ENCODE assay signal across 8 mouse cellular contexts in genomic region chr10:121033826-121034568, GRCm38 (mm10). TPM values are rescaled to one million over a fixed set of nuclear protein-coding genes. Genes with fewer than 3 reads are reported as not detected.
A peak's percentile ranks its signal among the peaks of the same experiment; 100 is the strongest.
DNase-seq lines count a peak whose midpoint lies in the region; ATAC-seq and TF ChIP-seq lines count a peak whose summit lies in the region.

Wif1 (plus strand) TSS chr10:121033960.

- H3K4me3 ChIP-seq in intestine, embryonic 15.5 days (replicated peaks) = peak within 1 kb of the TSS; percentile 50
- peak within 1 kb of the TSS; percentile 59 for H3K4me3 ChIP-seq in limb, embryonic 12.5 days (replicated peaks)
- H3K4me3 ChIP-seq in midbrain, embryonic 13.5 days (replicated peaks) = peak within 1 kb of the TSS; percentile 57
- peak within 1 kb of the TSS; percentile 68 for H3K4me3 ChIP-seq in small intestine, adult 2 months (ENCODE audit: low read depth, low read length)

- no peaks in the 10 kb centered on the region for H3K36me3 ChIP-seq in intestine, embryonic 15.5 days
- no peaks in the 10 kb centered on the region for H3K36me3 ChIP-seq in limb, embryonic 12.5 days
- no peaks in the 10 kb centered on the region for H3K36me3 ChIP-seq in midbrain, embryonic 13.5 days
- H3K36me3 ChIP-seq in small intestine, adult 2 months (ENCODE audit: control insufficient read depth, insufficient read depth, low read length) = no peaks in the 10 kb centered on the region

- DNase-seq in layer of hippocampus, adult 11-12 months (ENCODE audit: low spot score) = peak; percentile 28
- no peak for DNase-seq in layer of hippocampus, adult 9-10 months (ENCODE audit: low spot score)
- DNase-seq in embryo, embryonic 10.5 days (ENCODE audit: low spot score) = peak; percentile 84
- DNase-seq in gastrocnemius, postnatal 36 days = peak; percentile 56 to 59

- peaks cover 10% of the 10 kb centered on the region for H3K4me1 ChIP-seq in intestine, embryonic 15.5 days (replicated peaks)
- H3K4me1 ChIP-seq in limb, embryonic 12.5 days (replicated peaks) = peaks cover 42% of the 10 kb centered on the region
- peaks cover 11% of the 10 kb centered on the region for H3K4me1 ChIP-seq in midbrain, embryonic 13.5 days (replicated peaks)
- peaks cover 6% of the 10 kb centered on the region for H3K4me1 ChIP-seq in small intestine, adult 2 months (ENCODE audit: control insufficient read depth, insufficient read depth, insufficient read length, low read length)

- ATAC-seq in intestine, embryonic 15.5 days = peak; percentile 96
- ATAC-seq in limb, embryonic 12.5 days (ENCODE audit: insufficient number of reproducible peaks, insufficient read depth, low FRiP score, low TSS enrichment, low read depth) = peak; percentile 82
- peak; percentile 96 for ATAC-seq in midbrain, embryonic 13.5 days

- peaks cover 6% of the 10 kb centered on the region; the same call in 1 of the 2 replicates for H3K27me3 ChIP-seq in intestine, embryonic 15.5 days (replicated peaks)
- H3K27me3 ChIP-seq in limb, embryonic 12.5 days = no peaks in the 10 kb centered on the region
- peaks cover 34% of the 10 kb centered on the region for H3K27me3 ChIP-seq in midbrain, embryonic 13.5 days
- peaks cover 11% of the 10 kb centered on the region for H3K27me3 ChIP-seq in small intestine, adult 2 months (ENCODE audit: control insufficient read depth, insufficient read depth, low read length)

- no peaks in the 10 kb centered on the region for H3K9me3 ChIP-seq in intestine, embryonic 15.5 days
- H3K9me3 ChIP-seq in limb, embryonic 12.5 days = no peaks in the 10 kb centered on the region
- H3K9me3 ChIP-seq in midbrain, embryonic 13.5 days = no peaks in the 10 kb centered on the region

- peak within 1 kb of the TSS; percentile 46 for H3K9ac ChIP-seq in intestine, embryonic 15.5 days
- peak within 1 kb of the TSS; percentile 75 for H3K9ac ChIP-seq in limb, embryonic 12.5 days (replicated peaks)
- peak within 1 kb of the TSS; percentile 66 for H3K9ac ChIP-seq in midbrain, embryonic 13.5 days (replicated peaks)

- no peak for TF ChIP-seq POLR2A in small intestine, adult 2 months (IDR thresholded peaks at IDR 0.05; ENCODE audit: low read depth, low read length)

- peak; percentile 67 for TF ChIP-seq CTCF in small intestine, adult 2 months (IDR thresholded peaks at IDR 0.05; ENCODE audit: extremely low read depth, insufficient read length, insufficient replicate concordance, low read depth, low read length)

- intact Hi-C loops in gastrocnemius, postnatal 36 days (cut with DNase I) = loop anchor here (2.0 to 5.0 kb wide), 2 partner anchors 95 to 218 kb away; no protein-coding TSS in a partner anchor

- peak within 1 kb of the TSS; percentile 100 for H3K4me2 ChIP-seq in intestine, embryonic 15.5 days (replicated peaks)
- peak within 1 kb of the TSS; percentile 91 for H3K4me2 ChIP-seq in limb, embryonic 12.5 days
- H3K4me2 ChIP-seq in midbrain, embryonic 13.5 days (replicated peaks) = peak within 1 kb of the TSS; percentile 77

- H3K27ac ChIP-seq in intestine, embryonic 15.5 days = no peak within 1 kb of the TSS
- peak within 1 kb of the TSS; percentile 89 for H3K27ac ChIP-seq in limb, embryonic 12.5 days
- H3K27ac ChIP-seq in midbrain, embryonic 13.5 days = no peak within 1 kb of the TSS
- H3K27ac ChIP-seq in small intestine, adult 2 months (ENCODE audit: insufficient read depth, low read depth, low read length) = no peak within 1 kb of the TSS

- under 1% methylated on average over 49 of the region's 49 CpGs for whole genome bisulfite sequencing in intestine, embryonic 15.5 days
- WGBS in limb, embryonic 12.5 days = under 1% methylated on average over 49 of the region's 49 CpGs
- WGBS in midbrain, embryonic 13.5 days = 1% methylated on average over 49 of the region's 49 CpGs
- WGBS in small intestine, adult 2 months = under 1% methylated on average over 49 of the region's 49 CpGs

RNA-seq across cellular contexts. Expression of gene Wif1, which starts in this region (rescaled TPM):
- total RNA-seq in gastrocnemius, postnatal 36 days (2021) = 1 to 10 TPM; 3.8 to 4.0 TPM
- polyA plus RNA-seq in intestine, embryonic 15.5 days (2015; fragmentation: Nextera tagmentation; extraction: Ambion mirVana) = 0.29 and 0.57 TPM in 2 replicates
- 87.4 and 91.8 TPM in 2 replicates for polyA plus RNA-seq in limb, embryonic 12.5 days (2016; fragmentation: Nextera tagmentation; extraction: Ambion mirVana)
- polyA plus RNA-seq in midbrain, embryonic 13.5 days (2015; fragmentation: Nextera tagmentation; extraction: Ambion mirVana) = 9.2 and 11.4 TPM in 2 replicates
- polyA plus RNA-seq in small intestine, adult 2 months (2012; rRNA removed) = 0.10 and 0.51 TPM in 2 replicates

Comparison
In these comparisons a context has a peak if more than half of its experiments do, and no peak if none do; other contexts are left out.
1. Peak in ATAC-seq, H3K4me3 ChIP-seq, H3K9ac ChIP-seq and H3K4me2 ChIP-seq in intestine, embryonic 15.5 days; RNA of the gene not detected or under 1 TPM.